Mouse (Mus musculus) kidney, postnatal 0 days (tissue): ENCODE data around the gene Poc1a. TPM values are rescaled to one million over a fixed set of nuclear protein-coding genes. Genes with fewer than 3 reads are reported as not detected.
A peak's percentile ranks its signal among the peaks of the same experiment; 100 is the strongest.

Experiments used
- ATAC-seq: fragments of 200-750 bp; cut with Nextera tagmentation; replicated peaks from 2 replicates; pipeline ENCODE4 v1.8.0; 2017; ENCODE audit warnings: low read depth, moderate number of reproducible peaks, moderate TSS enrichment, moderate library complexity; ENCODE audit not compliant: low FRiP score
- DNase-seq: peaks from one replicate; pipeline ENCODE4 v3.0.0-alpha.2; 2016; ENCODE audit warnings: low spot score
- H3K27ac ChIP-seq: fragments of 300-500 bp; sonication (generic); 2 replicates; pipeline ENCODE4 v1.5.1; 2014; ENCODE audit warnings: mild to moderate bottlenecking
- H3K27me3 ChIP-seq: fragments of 300-500 bp; sonication (generic); 2 replicates; pipeline ENCODE4 v1.6.1; 2014; ENCODE audit warnings: low read length, mixed read lengths; ENCODE audit not compliant: insufficient read depth
- H3K36me3 ChIP-seq: fragments of 300-500 bp; sonication (generic); 2 replicates; pipeline ENCODE4 v1.6.1; 2014; ENCODE audit warnings: low read length, mixed read lengths; ENCODE audit not compliant: insufficient read depth
- H3K4me1 ChIP-seq: fragments of 300-500 bp; sonication (generic); replicated peaks from 2 replicates; pipeline ENCODE4 v1.6.1; 2014; ENCODE audit warnings: antibody characterized with exemption, low read length, mixed read lengths; ENCODE audit not compliant: insufficient read depth
- H3K4me2 ChIP-seq: fragments of 300-500 bp; sonication (generic); 2 replicates; pipeline ENCODE4 v1.6.1; 2014; ENCODE audit warnings: mild to moderate bottlenecking, low read length, moderate library complexity, mixed read lengths
- H3K4me3 ChIP-seq: fragments of 300-500 bp; sonication (generic); replicated peaks from 2 replicates; pipeline ENCODE4 v1.5.1; 2014; ENCODE audit warnings: low read depth, low read length
- H3K9ac ChIP-seq: fragments of 300-500 bp; sonication (generic); 2 replicates; pipeline ENCODE4 v1.6.1; 2014; ENCODE audit warnings: low read depth, low read length
- H3K9me3 ChIP-seq: fragments of 300-500 bp; sonication (generic); replicated peaks from 2 replicates; pipeline ENCODE4 v1.6.1; 2016; ENCODE audit warnings: low read length, inconsistent platforms, mixed read lengths
- CTCF ChIP-seq: IDR thresholded peaks from 2 replicates; pipeline ENCODE4 v1.5.1; 2016; ENCODE audit warnings: antibody characterized with exemption, low read depth, mild to moderate bottlenecking, moderate library complexity
- WGBS: fragments of 180-500 bp; shearing (Covaris S2); extraction: QIAGEN DNeasy Blood & Tissue Kit; methylation state at CpG from one replicate; pipeline ENCODE4 v1.1.7; 2014; 5-methylcytosine and 5-hydroxymethylcytosine counted together
- polyA plus RNA-seq: library from polyadenylated mRNA; unstranded; fragments of >200 nt; fragmentation: Nextera tagmentation; extraction: Ambion mirVana; gene quantifications from 2 replicates; pipeline ENCODE4 v1.2.1, GENCODE M21; 2015

Poc1a gene
- polyA plus RNA-seq, 1 experiment from 2014 or later = 13.1 TPM

DNA sequence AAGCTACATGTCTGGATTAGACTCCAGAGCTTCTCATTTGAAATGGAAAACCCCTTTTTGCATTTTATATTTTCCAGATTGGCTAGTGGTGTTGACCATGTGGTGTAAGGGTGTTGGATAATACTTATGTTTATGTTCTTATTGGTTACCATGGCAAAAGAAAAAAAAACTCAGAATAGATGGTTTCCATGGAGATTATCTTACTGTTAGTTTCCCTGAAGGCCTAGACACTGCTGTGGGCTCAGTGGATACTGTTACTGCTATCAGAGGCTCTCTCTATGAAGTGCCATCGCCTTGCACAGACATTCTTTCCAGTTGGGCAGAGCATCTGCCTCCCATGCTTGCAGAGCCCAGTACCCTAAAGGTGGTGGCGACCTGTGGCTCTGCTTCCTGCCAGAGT, 37.2 kb downstream of the Poc1a start:
- no peaks in the 10 kb centered on the region for H3K36me3 ChIP-seq
- TF ChIP-seq CTCF = no peak
- DNase-seq (peak; percentile 41), ATAC-seq (no peak)
- no peak overlapping the region for H3K27ac ChIP-seq
- no peaks in the 10 kb centered on the region for H3K9me3 ChIP-seq
- 80% methylated on average over 2 of the region's 2 CpGs for WGBS
- H3K9ac ChIP-seq = no peak overlapping the region
- no peak overlapping the region for H3K4me2 ChIP-seq
- no peaks in the 10 kb centered on the region for H3K4me1 ChIP-seq
- H3K27me3 ChIP-seq = no peaks in the 10 kb centered on the region
- H3K4me3 ChIP-seq = no peak overlapping the region

DNA sequence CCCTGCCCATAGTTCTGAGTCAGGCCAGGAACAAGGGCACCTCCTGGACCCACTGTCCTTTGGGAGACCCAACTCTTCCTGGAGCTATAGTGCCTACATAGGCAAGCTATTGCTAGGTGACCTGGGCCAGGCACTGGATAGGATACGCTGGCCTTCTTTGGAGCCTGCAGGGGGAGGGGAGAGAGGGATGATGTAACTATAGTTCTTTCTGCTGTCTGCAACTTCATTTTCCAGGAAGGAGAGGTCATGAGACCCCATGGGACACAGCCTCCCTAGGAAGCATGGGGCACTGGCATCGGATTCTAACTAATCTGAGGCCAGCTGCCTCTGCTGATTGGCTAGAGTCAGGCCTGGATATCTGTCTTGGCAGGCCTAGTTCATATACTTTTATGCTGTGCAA, 38.2 kb downstream of the Poc1a start:
- H3K4me1 ChIP-seq = no peaks in the 10 kb centered on the region
- no peak overlapping the region for H3K4me2 ChIP-seq
- H3K9me3 ChIP-seq = no peaks in the 10 kb centered on the region
- ATAC-seq = no peak
- no peak for TF ChIP-seq CTCF
- H3K27me3 ChIP-seq = no peaks in the 10 kb centered on the region
- 25% methylated on average over 2 of the region's 2 CpGs for WGBS
- no peak overlapping the region for H3K27ac ChIP-seq
- H3K36me3 ChIP-seq = no peaks in the 10 kb centered on the region
- H3K9ac ChIP-seq = no peak overlapping the region
- peak; percentile 28 for DNase-seq
- no peak overlapping the region for H3K4me3 ChIP-seq

DNA sequence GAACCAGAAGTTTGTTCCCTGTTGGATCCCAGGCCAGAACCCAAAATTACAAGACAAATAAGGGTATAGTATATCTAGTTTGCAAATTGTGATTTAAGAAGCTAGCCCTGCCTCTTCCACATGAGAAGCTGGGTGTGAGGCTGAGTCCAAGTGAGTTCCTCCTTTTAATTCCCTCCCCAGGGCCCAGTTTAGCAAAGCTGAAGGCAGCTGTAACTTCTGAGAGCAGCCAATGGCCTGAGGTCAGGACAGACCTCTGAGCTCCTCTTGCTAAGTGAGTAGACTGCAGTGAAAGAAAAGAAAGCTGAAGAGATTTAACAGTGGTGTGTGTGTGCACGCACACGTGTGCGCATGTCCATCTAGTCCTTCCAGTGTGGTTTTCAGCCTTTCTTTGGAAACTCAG, 41.6 kb downstream of the Poc1a start:
- no peak overlapping the region for H3K4me3 ChIP-seq
- no peak for TF ChIP-seq CTCF
- ATAC-seq = no peak
- no peak overlapping the region for H3K9ac ChIP-seq
- H3K9me3 ChIP-seq = no peaks in the 10 kb centered on the region
- H3K4me2 ChIP-seq = no peak overlapping the region
- WGBS = 81% methylated on average over 3 of the region's 3 CpGs
- DNase-seq = no peak
- H3K27me3 ChIP-seq = no peaks in the 10 kb centered on the region
- H3K27ac ChIP-seq = no peak overlapping the region
- no peaks in the 10 kb centered on the region for H3K4me1 ChIP-seq
- no peaks in the 10 kb centered on the region for H3K36me3 ChIP-seq

GRCm38 (mm10) chr9:106326241-106326640, 45.4 kb downstream of the Poc1a start:
- no peaks in the 10 kb centered on the region for H3K36me3 ChIP-seq
- WGBS = 76% methylated on average over 8 of the region's 8 CpGs
- ATAC-seq (no peak), DNase-seq (no peak)
- H3K9ac ChIP-seq = no peak overlapping the region
- no peaks in the 10 kb centered on the region for H3K9me3 ChIP-seq
- peaks cover 7% of the 10 kb centered on the region; the same call in 1 of the 2 replicates for H3K4me1 ChIP-seq
- no peak for TF ChIP-seq CTCF
- no peaks in the 10 kb centered on the region for H3K27me3 ChIP-seq
- H3K4me3 ChIP-seq = no peak overlapping the region
- no peak overlapping the region for H3K27ac ChIP-seq
- H3K4me2 ChIP-seq = no peak overlapping the region

GRCm38 (mm10) chr9:106327125-106327809, 46.4 kb downstream of the Poc1a start:
- no peak for DNase-seq
- no peak overlapping the region for H3K27ac ChIP-seq

GRCm38 (mm10) chr9:106328068-106328610, 47.3 kb downstream of the Poc1a start:
- no peak overlapping the region for H3K4me2 ChIP-seq
- no peak overlapping the region for H3K27ac ChIP-seq
- H3K4me3 ChIP-seq = no peak overlapping the region
- H3K4me1 ChIP-seq = peaks cover 7% of the 10 kb centered on the region; the same call in 1 of the 2 replicates
- DNase-seq = no peak
- no peak for TF ChIP-seq CTCF
- 64% methylated on average over 7 of the region's 7 CpGs for WGBS
- no peaks in the 10 kb centered on the region for H3K27me3 ChIP-seq
- ATAC-seq = no peak; the same call in 1 of the 2 replicates
- no peak overlapping the region for H3K9ac ChIP-seq
- no peaks in the 10 kb centered on the region for H3K36me3 ChIP-seq
- no peaks in the 10 kb centered on the region for H3K9me3 ChIP-seq

More at GRCm38 (mm10) chr9:106327125-106327809, 46.4 kb downstream of the Poc1a start:
- Histone ChIP-seq H3K36me3 (no peaks in the 10 kb centered on the region), H3K9me3 (no peaks in the 10 kb centered on the region), H3K9ac (no peak overlapping the region), H3K4me3 (no peak overlapping the region), H3K4me1 (peaks cover 7% of the 10 kb centered on the region; the same call in 1 of the 2 replicates), H3K27me3 (no peaks in the 10 kb centered on the region), H3K4me2 (no peak overlapping the region)
- WGBS = 90% methylated on average over 8 of the region's 8 CpGs
- ATAC-seq = no peak
- TF ChIP-seq CTCF = no peak
